Mouse (Mus musculus): ENCODE measurements around the gene Wdr95. TPM values are rescaled to one million over a fixed set of nuclear protein-coding genes. Genes with fewer than 3 reads are reported as not detected.

Gene Wdr95
- polyA plus RNA-seq, 1 experiment from 2014 or later = 0.18 TPM

DNA sequence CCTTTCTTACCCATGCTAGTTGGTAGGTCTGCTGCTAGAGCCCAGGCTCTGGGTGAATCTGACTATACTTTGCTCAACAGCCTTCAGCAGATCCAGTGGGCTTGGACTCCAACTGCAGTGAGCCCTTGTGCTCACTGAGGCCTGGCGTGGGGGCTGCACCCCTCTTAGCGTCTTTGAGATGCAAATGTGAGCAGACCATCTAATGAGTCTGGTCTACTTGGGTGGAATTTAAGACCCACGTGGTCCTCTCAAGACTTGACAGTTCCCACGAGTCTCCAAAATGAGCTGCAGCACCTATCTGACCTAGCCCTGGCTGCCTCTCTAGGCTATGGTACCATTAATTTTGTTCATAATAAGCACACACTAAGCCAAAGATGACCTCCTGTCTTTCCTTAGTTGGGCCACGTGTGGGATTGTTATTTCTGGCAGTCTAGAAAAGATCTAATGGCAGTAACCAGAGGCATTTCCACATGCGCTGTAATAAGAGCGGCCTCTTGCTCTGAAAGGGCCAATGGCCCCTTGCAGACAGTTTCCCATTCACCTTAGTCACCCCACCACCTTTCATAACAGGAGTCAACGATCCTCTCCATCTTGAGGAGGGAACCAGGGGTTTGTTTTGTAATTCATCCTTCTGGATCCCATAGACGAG, 14.9 kb upstream of the Wdr95 start:
- WGBS = 44% methylated on average over 9 of the region's 9 CpGs
- no peaks in the 10 kb centered on the region for H3K27me3 ChIP-seq (ENCODE audit: control insufficient read depth, insufficient read depth, low read length)
- peak overlapping the region; percentile 32 for H3K4me2 ChIP-seq (ENCODE audit: low read depth, low read length)
- H3K9me3 ChIP-seq (replicated peaks; ENCODE audit: control insufficient read depth, low read length) = no peaks in the 10 kb centered on the region
- no peak for ATAC-seq (ENCODE audit: insufficient read depth, low FRiP score)
- no peak overlapping the region for H3K9ac ChIP-seq (ENCODE audit: low read length)
- peaks cover 9% of the 10 kb centered on the region; the same call in 1 of the 2 replicates for H3K4me1 ChIP-seq (ENCODE audit: control insufficient read depth, insufficient read depth, low read length)
- H3K4me3 ChIP-seq (replicated peaks; ENCODE audit: low read length) = no peak overlapping the region
- no peaks in the 10 kb centered on the region for H3K36me3 ChIP-seq (ENCODE audit: control insufficient read depth, insufficient read depth, low read length)
- peak overlapping the region; percentile 67 for H3K27ac ChIP-seq (ENCODE audit: low read length)

DNA sequence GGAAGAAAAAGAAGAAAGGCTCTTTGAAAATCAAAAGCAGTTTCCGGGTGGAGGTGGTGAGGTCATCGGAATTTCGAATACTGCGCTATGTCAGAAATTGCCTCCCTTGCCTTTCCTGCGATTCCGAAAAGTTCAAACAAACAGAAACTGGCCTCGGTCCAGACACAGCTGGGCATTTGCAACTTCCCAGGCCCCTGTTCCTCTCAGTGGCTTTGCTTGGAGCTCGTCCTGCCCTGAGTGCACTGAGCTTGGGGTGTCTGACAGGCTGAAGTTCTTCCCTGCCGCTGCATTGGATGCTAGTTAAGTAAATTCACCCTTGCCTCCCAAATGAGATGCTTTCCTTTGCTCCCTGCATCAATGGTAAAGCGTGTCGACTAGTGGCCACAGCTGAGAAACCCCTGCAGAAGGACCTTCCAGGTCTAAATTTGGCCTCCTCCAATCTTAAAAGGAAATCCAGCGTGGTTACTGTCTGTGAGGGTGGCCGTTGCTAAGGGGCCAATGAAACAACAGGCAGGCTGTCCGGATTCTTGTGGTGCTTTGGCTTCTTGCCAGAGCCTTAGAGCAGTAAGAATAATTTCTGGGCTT, 14.3 kb upstream of the Wdr95 start:
- H3K4me1 ChIP-seq (ENCODE audit: control insufficient read depth, insufficient read depth, low read length) = peaks cover 9% of the 10 kb centered on the region; the same call in 1 of the 2 replicates
- peak overlapping the region; percentile 67 for H3K27ac ChIP-seq (ENCODE audit: low read length)
- H3K9me3 ChIP-seq (replicated peaks; ENCODE audit: control insufficient read depth, low read length) = no peaks in the 10 kb centered on the region
- no peak overlapping the region for H3K4me3 ChIP-seq (replicated peaks; ENCODE audit: low read length)
- no peaks in the 10 kb centered on the region for H3K36me3 ChIP-seq (ENCODE audit: control insufficient read depth, insufficient read depth, low read length)
- peak overlapping the region; percentile 32 for H3K4me2 ChIP-seq (ENCODE audit: low read depth, low read length)
- H3K27me3 ChIP-seq (ENCODE audit: control insufficient read depth, insufficient read depth, low read length) = no peaks in the 10 kb centered on the region
- H3K9ac ChIP-seq (ENCODE audit: low read length) = no peak overlapping the region
- ATAC-seq (ENCODE audit: insufficient read depth, low FRiP score) = peak; percentile 70
- 10% methylated on average over 14 of the region's 14 CpGs for WGBS

DNA sequence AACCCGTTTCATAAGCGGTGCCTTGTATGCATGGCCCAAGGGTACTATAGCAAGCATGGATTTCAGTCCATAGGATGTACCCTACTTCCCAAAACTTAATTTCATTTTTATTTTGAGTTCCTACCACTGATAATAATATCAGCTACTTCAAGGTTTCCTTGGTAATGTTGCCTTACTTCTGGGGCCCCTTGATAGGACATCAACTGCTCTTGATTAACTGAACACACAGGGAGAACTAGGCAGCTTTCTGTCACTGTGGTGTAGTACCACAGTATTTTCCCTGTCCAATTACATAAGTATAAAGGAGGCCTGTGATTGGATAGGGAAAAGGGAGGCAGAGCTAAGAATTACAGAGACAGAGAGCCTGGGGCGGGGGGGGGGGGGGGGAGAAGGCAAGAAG, 13.6 kb upstream of the Wdr95 start:
- H3K4me3 ChIP-seq (replicated peaks; ENCODE audit: low read length) = no peak overlapping the region
- H3K36me3 ChIP-seq (ENCODE audit: control insufficient read depth, insufficient read depth, low read length) = no peaks in the 10 kb centered on the region
- H3K9ac ChIP-seq (ENCODE audit: low read length) = no peak overlapping the region
- no peaks in the 10 kb centered on the region for H3K9me3 ChIP-seq (replicated peaks; ENCODE audit: control insufficient read depth, low read length)
- WGBS = 59% methylated on average over 2 of the region's 3 CpGs
- H3K4me2 ChIP-seq (ENCODE audit: low read depth, low read length) = no peak overlapping the region
- H3K27me3 ChIP-seq (ENCODE audit: control insufficient read depth, insufficient read depth, low read length) = no peaks in the 10 kb centered on the region
- no peak for ATAC-seq (ENCODE audit: insufficient read depth, low FRiP score)
- peaks cover 9% of the 10 kb centered on the region; the same call in 1 of the 2 replicates for H3K4me1 ChIP-seq (ENCODE audit: control insufficient read depth, insufficient read depth, low read length)
- no peak overlapping the region; the same call in 1 of the 2 replicates for H3K27ac ChIP-seq (ENCODE audit: low read length)

DNA sequence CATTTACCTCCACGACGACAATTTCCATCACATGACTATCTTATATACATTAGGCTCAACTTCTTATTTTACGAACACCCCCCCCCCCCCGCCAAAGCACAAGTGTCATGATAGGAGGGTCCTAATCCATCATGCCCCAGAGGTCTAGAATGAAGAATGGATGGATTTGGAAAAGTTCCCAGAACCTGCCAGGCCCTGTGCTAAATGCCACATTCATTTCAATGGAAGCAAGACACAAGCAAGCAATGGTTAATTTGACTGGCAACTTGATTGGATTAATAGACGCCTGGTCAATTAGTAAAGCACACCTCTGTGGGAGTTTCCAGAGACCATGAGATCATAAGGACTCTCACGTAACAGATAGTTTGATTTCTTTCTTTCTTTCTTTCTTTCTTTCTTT, 11.4 kb upstream of the Wdr95 start:
- Histone ChIP-seq H3K27me3 (ENCODE audit: control insufficient read depth, insufficient read depth, low read length) (no peaks in the 10 kb centered on the region), H3K4me3 (replicated peaks; ENCODE audit: low read length) (no peak overlapping the region), H3K9ac (ENCODE audit: low read length) (no peak overlapping the region), H3K9me3 (replicated peaks; ENCODE audit: control insufficient read depth, low read length) (no peaks in the 10 kb centered on the region), H3K36me3 (ENCODE audit: control insufficient read depth, insufficient read depth, low read length) (no peaks in the 10 kb centered on the region), H3K4me2 (ENCODE audit: low read depth, low read length) (no peak overlapping the region), H3K4me1 (ENCODE audit: control insufficient read depth, insufficient read depth, low read length) (peaks cover 9% of the 10 kb centered on the region; the same call in 1 of the 2 replicates), H3K27ac (ENCODE audit: low read length) (no peak overlapping the region)
- ATAC-seq (ENCODE audit: insufficient read depth, low FRiP score) = no peak
- 56% methylated on average over 6 of the region's 6 CpGs for WGBS

GRCm38 (mm10) chr5:149520806-149521205, 7.7 kb upstream of the Wdr95 start:
- WGBS = 81% methylated on average over 5 of the region's 5 CpGs
- no peaks in the 10 kb centered on the region for H3K36me3 ChIP-seq (ENCODE audit: control insufficient read depth, insufficient read depth, low read length)
- H3K4me1 ChIP-seq (ENCODE audit: control insufficient read depth, insufficient read depth, low read length) = peaks cover 11% of the 10 kb centered on the region; the same call in 1 of the 2 replicates
- H3K9me3 ChIP-seq (replicated peaks; ENCODE audit: control insufficient read depth, low read length) = no peaks in the 10 kb centered on the region
- no peak overlapping the region for H3K4me3 ChIP-seq (replicated peaks; ENCODE audit: low read length)
- H3K9ac ChIP-seq (ENCODE audit: low read length) = no peak overlapping the region
- H3K27ac ChIP-seq (ENCODE audit: low read length) = no peak overlapping the region
- no peaks in the 10 kb centered on the region for H3K27me3 ChIP-seq (ENCODE audit: control insufficient read depth, insufficient read depth, low read length)
- no peak for ATAC-seq (ENCODE audit: insufficient read depth, low FRiP score)
- H3K4me2 ChIP-seq (ENCODE audit: low read depth, low read length) = no peak overlapping the region

- H3K9me3 ChIP-seq (replicated peaks; ENCODE audit: control insufficient read depth, low read length) = no peaks in the 10 kb centered on the region
- peak overlapping the region; percentile 46; the same call in 1 of the 2 replicates for H3K4me2 ChIP-seq (ENCODE audit: low read depth, low read length)
- H3K27me3 ChIP-seq (ENCODE audit: control insufficient read depth, insufficient read depth, low read length) = no peaks in the 10 kb centered on the region
- no peaks in the 10 kb centered on the region for H3K36me3 ChIP-seq (ENCODE audit: control insufficient read depth, insufficient read depth, low read length)
- peaks cover 31% of the 10 kb centered on the region for H3K4me1 ChIP-seq (ENCODE audit: control insufficient read depth, insufficient read depth, low read length)
- no peak for ATAC-seq (ENCODE audit: insufficient read depth, low FRiP score)
- peak overlapping the region; percentile 67 for H3K27ac ChIP-seq (ENCODE audit: low read length)
- peak overlapping the region; percentile 43; the same call in 1 of the 2 replicates for H3K9ac ChIP-seq (ENCODE audit: low read length)
- WGBS = 55% methylated on average over 6 of the region's 6 CpGs
- H3K4me3 ChIP-seq (replicated peaks; ENCODE audit: low read length) = no peak overlapping the region
These were observed 4.6 kb upstream of the Wdr95 start for GRCm38 (mm10) chr5:149523856-149524241.

DNA sequence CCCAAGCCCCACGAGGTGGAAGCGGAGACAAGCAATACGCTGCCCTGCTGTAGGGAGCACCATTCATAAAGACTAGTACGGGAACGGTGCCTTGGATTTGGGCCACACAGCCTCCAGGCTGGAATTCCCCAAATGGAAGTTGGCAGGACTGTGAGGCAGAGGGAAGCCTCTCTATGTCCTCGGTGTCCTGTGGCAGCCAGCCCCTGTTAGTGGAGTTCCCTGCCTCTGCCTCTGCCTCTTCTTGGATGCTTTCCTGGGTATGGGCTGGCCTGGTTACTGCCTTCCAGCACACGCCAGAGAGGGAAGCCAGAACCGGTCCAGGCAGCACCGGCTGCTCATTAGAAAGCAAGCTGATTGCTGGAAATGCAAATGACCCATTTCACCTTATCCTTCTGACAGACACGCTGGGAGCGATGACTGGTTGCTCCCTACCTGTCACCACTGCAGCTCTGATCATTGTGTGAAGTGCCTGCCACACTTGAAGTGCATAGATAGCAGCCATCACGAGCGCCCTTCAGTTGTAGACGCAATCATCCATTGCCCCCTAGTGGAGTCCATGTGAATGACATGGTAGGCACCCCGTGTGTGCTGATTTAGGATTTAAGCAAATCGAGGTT, 4.1 kb upstream of the Wdr95 start:
- Histone ChIP-seq H3K4me3 (replicated peaks; ENCODE audit: low read length) (peak overlapping the region; percentile 16; the same call in 1 of the 2 replicates), H3K36me3 (ENCODE audit: control insufficient read depth, insufficient read depth, low read length) (no peaks in the 10 kb centered on the region), H3K27ac (ENCODE audit: low read length) (peak overlapping the region; percentile 67), H3K27me3 (ENCODE audit: control insufficient read depth, insufficient read depth, low read length) (no peaks in the 10 kb centered on the region), H3K9me3 (replicated peaks; ENCODE audit: control insufficient read depth, low read length) (no peaks in the 10 kb centered on the region), H3K9ac (ENCODE audit: low read length) (peak overlapping the region; percentile 54), H3K4me2 (ENCODE audit: low read depth, low read length) (peak overlapping the region; percentile 46), H3K4me1 (ENCODE audit: control insufficient read depth, insufficient read depth, low read length) (peaks cover 31% of the 10 kb centered on the region)
- WGBS = 17% methylated on average over 16 of the region's 16 CpGs
- ATAC-seq (ENCODE audit: insufficient read depth, low FRiP score) = peak; percentile 83

DNA sequence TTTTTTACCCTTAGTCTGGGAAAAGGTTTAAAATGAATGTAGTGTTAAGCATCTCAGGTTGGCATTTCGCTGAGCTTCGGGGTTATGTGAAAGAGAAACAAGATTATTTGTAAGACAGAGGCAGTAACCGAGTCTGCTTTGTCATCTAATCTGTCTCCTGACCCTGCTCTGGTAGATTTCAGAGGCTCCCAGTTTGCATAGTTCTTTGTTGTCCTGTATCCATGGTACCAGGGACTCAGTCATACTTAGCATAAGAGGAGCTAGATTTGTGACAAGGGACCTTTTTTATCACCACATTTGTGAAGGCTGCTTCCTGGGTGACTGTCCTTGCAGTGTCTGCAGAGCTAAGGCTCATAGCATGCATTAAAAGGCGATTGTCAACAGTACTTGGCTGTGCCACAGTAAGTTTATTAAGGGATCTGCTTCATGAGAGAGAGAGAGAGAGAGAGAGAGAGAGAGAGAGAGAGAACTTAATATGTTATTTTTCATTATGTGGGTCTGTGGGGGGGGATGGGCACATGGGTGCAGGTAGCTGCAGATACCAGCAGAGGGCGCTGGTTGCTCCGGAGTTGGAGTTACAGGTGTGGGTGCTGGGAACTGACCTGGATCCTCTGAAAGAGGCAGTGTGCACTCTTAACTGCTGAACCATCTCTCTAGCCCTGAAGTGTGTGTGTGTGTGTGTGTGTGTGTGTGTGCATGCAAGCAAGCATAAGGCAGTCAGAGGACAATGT, 3.3 kb upstream of the Wdr95 start:
- no peak overlapping the region for H3K27ac ChIP-seq (ENCODE audit: low read length)
- 39% methylated on average over 6 of the region's 6 CpGs for WGBS
- ATAC-seq (ENCODE audit: insufficient read depth, low FRiP score) = no peak
- H3K27me3 ChIP-seq (ENCODE audit: control insufficient read depth, insufficient read depth, low read length) = no peaks in the 10 kb centered on the region
- no peak overlapping the region for H3K4me3 ChIP-seq (replicated peaks; ENCODE audit: low read length)
- H3K9ac ChIP-seq (ENCODE audit: low read length) = no peak overlapping the region
- peaks cover 31% of the 10 kb centered on the region for H3K4me1 ChIP-seq (ENCODE audit: control insufficient read depth, insufficient read depth, low read length)
- peak overlapping the region; percentile 46; the same call in 1 of the 2 replicates for H3K4me2 ChIP-seq (ENCODE audit: low read depth, low read length)
- no peaks in the 10 kb centered on the region for H3K9me3 ChIP-seq (replicated peaks; ENCODE audit: control insufficient read depth, low read length)
- no peaks in the 10 kb centered on the region for H3K36me3 ChIP-seq (ENCODE audit: control insufficient read depth, insufficient read depth, low read length)
